Mouse (Mus musculus) intestine, postnatal 0 days (tissue): ENCODE measurements around the gene Frmd5. TPM values are rescaled to one million over a fixed set of nuclear protein-coding genes. Genes with fewer than 3 reads are reported as not detected.

Experiments
- ATAC-seq: fragments of 200-750 bp; cut with Nextera tagmentation; 2 replicates; pipeline ENCODE4 v1.8.0; 2017; ENCODE audit warnings: mild to moderate bottlenecking, moderate TSS enrichment, moderate library complexity
- H3K27ac ChIP-seq: fragments of 300-500 bp; sonication (generic); 2 replicates; pipeline ENCODE4 v1.5.1; 2014; ENCODE audit warnings: mild to moderate bottlenecking, low read depth, low read length, moderate library complexity
- H3K27me3 ChIP-seq: fragments of 300-500 bp; sonication (generic); replicated peaks from 2 replicates; pipeline ENCODE4 v1.6.1; 2014; ENCODE audit warnings: low read length, mixed read lengths; ENCODE audit not compliant: control insufficient read depth, insufficient read depth
- H3K36me3 ChIP-seq: fragments of 300-500 bp; sonication (generic); 2 replicates; pipeline ENCODE4 v1.6.1; 2014; ENCODE audit warnings: mild to moderate bottlenecking, moderate library complexity; ENCODE audit not compliant: control insufficient read depth, insufficient read depth
- H3K4me1 ChIP-seq: fragments of 300-500 bp; sonication (generic); replicated peaks from 2 replicates; pipeline ENCODE4 v1.6.1; 2014; ENCODE audit warnings: antibody characterized with exemption, low read length, mixed read lengths; ENCODE audit not compliant: control insufficient read depth, insufficient read depth
- H3K4me2 ChIP-seq: fragments of 300-500 bp; sonication (generic); replicated peaks from 2 replicates; pipeline ENCODE4 v1.6.1; 2014; ENCODE audit warnings: low read depth, mild to moderate bottlenecking, moderate library complexity
- H3K4me3 ChIP-seq: fragments of 300-500 bp; sonication (generic); 2 replicates; pipeline ENCODE4 v1.5.1; 2014; ENCODE audit warnings: low read depth, low read length
- H3K9ac ChIP-seq: fragments of 300-500 bp; sonication (generic); 2 replicates; pipeline ENCODE4 v1.6.1; 2014; ENCODE audit warnings: mild to moderate bottlenecking, low read depth, low read length
- H3K9me3 ChIP-seq: fragments of 300-500 bp; sonication (generic); 2 replicates; pipeline ENCODE4 v1.6.1; 2016; ENCODE audit warnings: mixed run types; ENCODE audit not compliant: control insufficient read depth
- CTCF ChIP-seq: sonication (generic); IDR thresholded peaks from 2 replicates; pipeline ENCODE4 v1.5.1; 2016; ENCODE audit warnings: low read depth, mild to moderate bottlenecking, control low read depth, antibody characterized with exemption, moderate library complexity
- WGBS: fragments of 180-500 bp; shearing (Covaris S2); extraction: QIAGEN DNeasy Blood & Tissue Kit; methylation state at CpG from one replicate; pipeline ENCODE4 v1.1.7; 2014; 5-methylcytosine and 5-hydroxymethylcytosine counted together
- polyA plus RNA-seq: library from polyadenylated mRNA; unstranded; fragments of >200 nt; fragmentation: Nextera tagmentation; extraction: Ambion mirVana; gene quantifications from 2 replicates; pipeline ENCODE4 v1.2.1, GENCODE M21; 2015

Gene Frmd5
- polyA plus RNA-seq, 1 experiment from 2014 or later: 0.50 TPM

DNA sequence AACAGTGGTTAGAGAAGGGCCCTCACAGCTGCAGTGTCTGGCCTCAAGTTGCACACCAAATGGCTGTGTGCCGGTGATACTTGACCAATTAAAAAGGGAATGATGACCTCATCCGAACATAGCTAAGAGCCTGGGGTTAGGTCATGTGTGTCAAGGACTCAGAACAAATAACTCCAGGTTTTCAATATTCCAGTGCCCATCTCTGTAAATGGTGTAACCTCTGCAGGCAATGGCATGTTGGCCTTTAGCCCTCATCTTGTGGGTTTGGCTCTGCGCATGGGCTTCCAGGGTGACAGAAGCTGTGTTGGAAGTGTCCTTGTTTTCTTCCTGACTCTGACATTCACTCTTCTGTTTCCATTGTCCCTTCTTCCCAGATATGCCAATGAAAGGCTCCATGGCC is 131.8 kb downstream of the Frmd5 start:
- no peak overlapping the region for H3K27ac ChIP-seq
- H3K4me3 ChIP-seq: no peak overlapping the region
- TF ChIP-seq CTCF: no peak
- no peaks in the 10 kb centered on the region for H3K4me1 ChIP-seq
- ATAC-seq: no peak
- no peak overlapping the region for H3K9ac ChIP-seq
- no peak overlapping the region for H3K4me2 ChIP-seq
- H3K36me3 ChIP-seq: no peaks in the 10 kb centered on the region
- H3K9me3 ChIP-seq: no peaks in the 10 kb centered on the region
- H3K27me3 ChIP-seq: no peaks in the 10 kb centered on the region
- WGBS: 84% methylated on average over 3 of the region's 3 CpGs

- 67% methylated on average over 8 of the region's 8 CpGs for WGBS
- ATAC-seq: no peak
- TF ChIP-seq CTCF: no peak
These were observed 132.7 kb downstream of the Frmd5 start for GRCm38 (mm10) chr2:121674211-121674610.

GRCm38 (mm10) chr2:121669846-121670245 is 137.0 kb downstream of the Frmd5 start:
- Histone ChIP-seq H3K36me3 (no peaks in the 10 kb centered on the region), H3K4me3 (no peak overlapping the region), H3K27me3 (no peaks in the 10 kb centered on the region), H3K27ac (no peak overlapping the region), H3K9ac (no peak overlapping the region), H3K9me3 (no peaks in the 10 kb centered on the region), H3K4me1 (no peaks in the 10 kb centered on the region), H3K4me2 (no peak overlapping the region)
- no peak for TF ChIP-seq CTCF
- WGBS: 84% methylated on average over 6 of the region's 6 CpGs
- no peak for ATAC-seq

More at GRCm38 (mm10) chr2:121674211-121674610, 132.7 kb downstream of the Frmd5 start:
- H3K9me3 ChIP-seq: no peaks in the 10 kb centered on the region
- H3K27me3 ChIP-seq: no peaks in the 10 kb centered on the region
- no peak overlapping the region for H3K9ac ChIP-seq
- no peak overlapping the region for H3K4me3 ChIP-seq
- no peaks in the 10 kb centered on the region for H3K4me1 ChIP-seq
- no peak overlapping the region for H3K27ac ChIP-seq
- H3K36me3 ChIP-seq: no peaks in the 10 kb centered on the region
- H3K4me2 ChIP-seq: no peak overlapping the region

DNA sequence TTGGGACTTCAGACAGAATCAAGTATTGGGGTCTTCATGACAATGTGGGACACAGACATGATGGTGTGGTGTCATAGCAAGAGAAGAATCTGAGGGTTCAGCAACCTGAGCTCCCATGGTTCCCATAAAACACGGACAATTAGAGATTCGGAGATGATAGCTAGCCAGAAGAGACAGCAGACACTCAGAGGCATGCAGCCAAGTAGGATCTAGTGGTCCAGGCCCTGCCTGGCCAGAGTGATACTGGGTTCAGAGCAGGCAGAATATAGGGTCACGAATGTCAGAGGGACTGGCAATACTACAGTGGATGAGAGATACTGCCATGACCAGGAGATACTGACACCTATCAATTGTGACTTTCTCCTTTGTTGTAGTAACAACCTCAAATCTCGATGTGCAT is 138.6 kb downstream of the Frmd5 start:
- no peak overlapping the region for H3K4me3 ChIP-seq
- H3K9ac ChIP-seq: no peak overlapping the region
- no peak for TF ChIP-seq CTCF
- H3K4me2 ChIP-seq: no peak overlapping the region
- H3K36me3 ChIP-seq: no peaks in the 10 kb centered on the region
- H3K9me3 ChIP-seq: no peaks in the 10 kb centered on the region
- H3K4me1 ChIP-seq: no peaks in the 10 kb centered on the region
- H3K27ac ChIP-seq: no peak overlapping the region
- 90% methylated on average over 4 of the region's 4 CpGs for WGBS
- H3K27me3 ChIP-seq: no peaks in the 10 kb centered on the region
- ATAC-seq: no peak

DNA sequence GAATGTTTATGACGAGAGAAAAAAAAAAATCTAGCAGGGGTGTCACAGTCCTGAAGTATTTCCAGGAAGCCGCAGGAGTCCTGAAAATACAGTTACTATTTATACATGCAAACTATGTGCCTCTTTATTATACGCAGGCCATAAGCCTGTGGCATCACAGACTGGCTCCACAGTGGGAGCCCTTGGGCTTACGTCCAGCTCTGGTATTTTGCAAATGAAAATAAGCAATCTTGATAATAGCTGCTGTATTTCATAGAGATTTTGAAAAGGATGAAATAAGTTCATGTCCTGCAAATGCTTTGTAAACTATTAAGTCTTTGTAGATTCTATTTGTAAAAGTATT is 145.8 kb downstream of the Frmd5 start:
- no peak overlapping the region for H3K4me2 ChIP-seq
- H3K27me3 ChIP-seq: no peaks in the 10 kb centered on the region
- no peak overlapping the region for H3K4me3 ChIP-seq
- TF ChIP-seq CTCF: no peak
- no peaks in the 10 kb centered on the region for H3K4me1 ChIP-seq
- no peak for ATAC-seq
- H3K9ac ChIP-seq: no peak overlapping the region
- H3K9me3 ChIP-seq: no peaks in the 10 kb centered on the region
- H3K27ac ChIP-seq: no peak overlapping the region
- 71% methylated on average over 4 of the region's 4 CpGs for WGBS
- H3K36me3 ChIP-seq: no peaks in the 10 kb centered on the region

DNA sequence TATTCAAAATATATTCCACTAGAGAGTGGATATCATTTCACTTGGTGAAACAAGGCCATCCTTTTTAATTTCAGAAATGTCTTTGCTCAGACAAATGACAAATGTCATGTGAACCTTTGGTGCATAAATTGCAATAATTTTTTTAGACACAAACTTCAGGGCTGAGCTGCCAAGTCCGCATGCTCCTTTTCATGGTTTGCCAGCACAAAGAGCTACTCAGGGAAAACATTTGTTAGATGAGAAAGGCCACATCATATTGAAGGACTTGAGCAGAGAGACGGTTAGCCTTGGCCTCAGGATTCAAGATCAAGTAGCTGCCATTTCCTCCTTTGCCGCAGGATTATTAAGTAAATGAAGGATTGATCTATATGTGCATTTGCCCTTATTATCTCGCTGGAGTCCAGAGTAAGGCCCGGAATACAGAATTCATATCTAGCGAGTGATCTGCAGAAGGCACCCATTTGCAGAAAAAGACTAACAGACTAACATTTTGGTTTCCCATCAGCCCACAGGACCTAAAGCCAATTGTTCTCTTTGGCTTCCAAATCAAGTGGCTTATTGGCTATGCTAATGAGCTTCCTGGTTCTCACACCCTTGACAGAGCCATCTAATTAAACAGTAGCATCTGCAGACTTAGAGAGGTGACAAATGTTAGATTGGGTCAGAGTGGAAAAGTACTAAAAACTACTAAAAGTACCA is 146.3 kb downstream of the Frmd5 start:
- no peak for TF ChIP-seq CTCF
- H3K9me3 ChIP-seq: no peaks in the 10 kb centered on the region
- H3K27ac ChIP-seq: no peak overlapping the region
- H3K27me3 ChIP-seq: no peaks in the 10 kb centered on the region
- ATAC-seq: no peak
- no peak overlapping the region for H3K4me2 ChIP-seq
- 74% methylated on average over 6 of the region's 6 CpGs for WGBS
- no peaks in the 10 kb centered on the region for H3K4me1 ChIP-seq
- no peak overlapping the region for H3K4me3 ChIP-seq
- no peak overlapping the region for H3K9ac ChIP-seq
- H3K36me3 ChIP-seq: no peaks in the 10 kb centered on the region

GRCm38 (mm10) chr2:121659350-121659749 is 147.5 kb downstream of the Frmd5 start:
- Histone ChIP-seq H3K9me3 (no peaks in the 10 kb centered on the region), H3K27me3 (no peaks in the 10 kb centered on the region), H3K27ac (no peak overlapping the region), H3K9ac (no peak overlapping the region), H3K4me1 (no peaks in the 10 kb centered on the region), H3K36me3 (no peaks in the 10 kb centered on the region), H3K4me3 (no peak overlapping the region), H3K4me2 (no peak overlapping the region)
- WGBS: 89% methylated on average over 4 of the region's 4 CpGs
- no peak for TF ChIP-seq CTCF
- ATAC-seq: no peak
